Mouse (Mus musculus) heart, embryonic 14.5 days (tissue): Measurements from ENCODE around the gene Dynlrb2. TPM values are rescaled to one million over a fixed set of nuclear protein-coding genes. Genes with fewer than 3 reads are reported as not detected.

ENCODE experiments used
- ATAC-seq: fragments of 200-750 bp; cut with Nextera tagmentation; 2 replicates; pipeline ENCODE4 v1.8.0; 2017; ENCODE audit warnings: low read depth, moderate TSS enrichment; ENCODE audit not compliant: insufficient number of reproducible peaks, insufficient read depth, low FRiP score
- H3K27ac ChIP-seq, 2 experiments: fragments of 200-500 bp in 1 of 2; fragments of 300-500 bp in 1 of 2; sonication (generic) in 1 of 2; replicated peaks in 1 of 2; 2 replicates each; pipeline ENCODE4 v1.5.1; 2012 to 2014; ENCODE audit warnings: low read depth in 2 of 2, low read length in 2 of 2, control low read depth in 1 of 2, mild to moderate bottlenecking in 1 of 2, mixed read lengths in 1 of 2; ENCODE audit not compliant: control insufficient read depth in 1 of 2, insufficient read depth in 1 of 2
- H3K27me3 ChIP-seq: fragments of 300-500 bp; sonication (generic); 2 replicates; pipeline ENCODE4 v1.6.1; 2014; ENCODE audit warnings: mild to moderate bottlenecking, low read length, control low read depth; ENCODE audit not compliant: control insufficient read depth, insufficient read depth
- H3K36me3 ChIP-seq: fragments of 300-500 bp; sonication (generic); 2 replicates; pipeline ENCODE4 v1.6.1; 2014; ENCODE audit warnings: mild to moderate bottlenecking, control low read depth, low read length, mixed read lengths; ENCODE audit not compliant: control insufficient read depth, insufficient read depth
- H3K4me1 ChIP-seq, 2 experiments: fragments of 200-500 bp in 1 of 2; fragments of 300-500 bp in 1 of 2; sonication (generic) in 1 of 2; 2 replicates each; pipeline ENCODE4 v1.6.1; 2012 to 2014; ENCODE audit warnings: low read length in 2 of 2, control low read depth in 1 of 2, mixed read lengths in 1 of 2; ENCODE audit not compliant: control insufficient read depth in 2 of 2, insufficient read depth in 2 of 2
- H3K4me2 ChIP-seq: fragments of 300-500 bp; sonication (generic); 2 replicates; pipeline ENCODE4 v1.6.1; 2014; ENCODE audit warnings: mild to moderate bottlenecking, low read length
- H3K4me3 ChIP-seq, 2 experiments: fragments of 200-500 bp in 1 of 2; fragments of 300-500 bp in 1 of 2; sonication (generic) in 1 of 2; 2 replicates each; pipeline ENCODE4 v1.5.1; 2012 to 2014; ENCODE audit warnings: low read length in 2 of 2, mild to moderate bottlenecking in 2 of 2, control low read depth in 1 of 2, low read depth in 1 of 2, moderate library complexity in 1 of 2; ENCODE audit not compliant: control insufficient read depth in 1 of 2, insufficient read depth in 1 of 2
- H3K9ac ChIP-seq: fragments of 300-500 bp; sonication (generic); 2 replicates; pipeline ENCODE4 v1.6.1; 2014; ENCODE audit warnings: mild to moderate bottlenecking, low read length
- H3K9me3 ChIP-seq: fragments of 300-500 bp; sonication (generic); 2 replicates; pipeline ENCODE4 v1.6.1; 2016; ENCODE audit warnings: low read length, control low read depth; ENCODE audit not compliant: control insufficient read depth
- WGBS: fragments of 180-500 bp; shearing (Covaris S2); extraction: QIAGEN DNeasy Blood & Tissue Kit; methylation state at CpG from one replicate; pipeline ENCODE4 v1.1.7; 2014; 5-methylcytosine and 5-hydroxymethylcytosine counted together
- polyA plus RNA-seq: library from polyadenylated mRNA; unstranded; fragments of >200 nt; fragmentation: Nextera tagmentation; extraction: Ambion mirVana; gene quantifications from 2 replicates; pipeline ENCODE4 v1.2.1, GENCODE M21; 2014

Dynlrb2 gene
- polyA plus RNA-seq, 1 experiment from 2014 or later, result not detected

DNA sequence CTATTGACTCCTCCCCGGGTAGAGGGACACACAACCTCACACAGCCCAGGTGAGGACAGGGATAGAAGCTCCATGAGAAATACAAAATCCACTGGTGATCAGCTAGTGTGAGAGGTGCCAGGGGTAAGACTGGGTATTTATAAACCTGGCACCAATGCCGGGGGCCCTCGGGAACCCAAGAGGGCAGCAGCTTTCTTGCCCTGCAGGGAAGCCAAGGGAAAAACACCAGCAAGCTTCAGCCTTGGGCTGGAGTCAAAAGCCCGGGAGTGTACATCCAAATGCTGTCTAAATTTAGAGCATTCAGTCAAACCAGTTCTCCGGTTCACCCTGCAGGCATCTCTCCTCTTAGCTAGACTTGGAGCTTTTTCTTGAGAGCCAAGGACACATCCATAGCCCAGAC, 38.1 kb downstream of the Dynlrb2 start:
- H3K27me3 ChIP-seq, result no peaks in the 10 kb centered on the region
- WGBS, result 63% methylated on average over 5 of the region's 5 CpGs
- H3K4me2 ChIP-seq, result no peak overlapping the region
- no peaks in the 10 kb centered on the region for H3K36me3 ChIP-seq
- no peak overlapping the region for H3K9ac ChIP-seq
- H3K27ac ChIP-seq, result no peak overlapping the region
- no peak overlapping the region for H3K4me3 ChIP-seq
- H3K4me1 ChIP-seq, result no peaks in the 10 kb centered on the region
- ATAC-seq, result no peak
- H3K9me3 ChIP-seq, result no peaks in the 10 kb centered on the region

- no peaks in the 10 kb centered on the region for H3K36me3 ChIP-seq
- ATAC-seq, result no peak
- H3K4me1 ChIP-seq, result no peaks in the 10 kb centered on the region
- H3K9me3 ChIP-seq, result no peaks in the 10 kb centered on the region
- H3K27ac ChIP-seq, result no peak overlapping the region
- H3K4me2 ChIP-seq, result no peak overlapping the region
- 66% methylated on average over 1 of the region's 1 CpGs for WGBS
- no peak overlapping the region for H3K4me3 ChIP-seq
- no peaks in the 10 kb centered on the region for H3K27me3 ChIP-seq
- H3K9ac ChIP-seq, result no peak overlapping the region
These were observed 38.6 kb downstream of the Dynlrb2 start for GRCm38 (mm10) chr8:116543366-116543765.

GRCm38 (mm10) chr8:116552255-116552654, 47.5 kb downstream of the Dynlrb2 start:
- H3K4me1 ChIP-seq, result no peaks in the 10 kb centered on the region
- 69% methylated on average over 6 of the region's 6 CpGs for WGBS
- no peak overlapping the region for H3K27ac ChIP-seq
- no peak overlapping the region for H3K4me2 ChIP-seq
- no peak overlapping the region for H3K9ac ChIP-seq
- no peaks in the 10 kb centered on the region for H3K36me3 ChIP-seq
- H3K27me3 ChIP-seq, result no peaks in the 10 kb centered on the region
- ATAC-seq, result no peak
- H3K4me3 ChIP-seq, result no peak overlapping the region
- no peaks in the 10 kb centered on the region for H3K9me3 ChIP-seq

GRCm38 (mm10) chr8:116552778-116553177, 48.0 kb downstream of the Dynlrb2 start:
- no peak overlapping the region for H3K4me3 ChIP-seq
- H3K9ac ChIP-seq, result no peak overlapping the region
- no peaks in the 10 kb centered on the region for H3K4me1 ChIP-seq
- no peaks in the 10 kb centered on the region for H3K27me3 ChIP-seq
- H3K4me2 ChIP-seq, result no peak overlapping the region
- ATAC-seq, result no peak
- H3K9me3 ChIP-seq, result peaks cover 3% of the 10 kb centered on the region; the same call in 1 of the 2 replicates
- no peaks in the 10 kb centered on the region for H3K36me3 ChIP-seq
- WGBS, result 67% methylated on average over 3 of the region's 3 CpGs
- no peak overlapping the region for H3K27ac ChIP-seq

Other genes starting within 250 kb of the Dynlrb2 start
- gene Cdyl2, start 228.0 kb downstream of the Dynlrb2 start, polyA plus RNA-seq, result 5.1 and 6.0 TPM in 2 replicates